In genomic region chr17:8923074-8923473, GRCm38 (mm10) we compare ENCODE assay signal across 20 mouse cellular contexts.
DNase-seq lines count a peak whose midpoint lies in the region; ATAC-seq and TF ChIP-seq lines count a peak whose summit lies in the region.
"Had no signal": no experiment of that assay in that cellular context is flagged by ENCODE, and none has a peak within 500 bp of the region (broad histone marks: within the 10 kb centered on the region; RNA-seq: fewer than 3 reads in every experiment).

No protein-coding gene starts in this region.

- no peak overlapping the region for H3K4me3 ChIP-seq in lung, embryonic 15.5 days
- H3K4me3 ChIP-seq in thymus, adult 2 months (ENCODE audit: control insufficient read depth, insufficient read depth, low read length): no peak overlapping the region
- H3K4me3 ChIP-seq in hindbrain, postnatal 0 days (ENCODE audit: low read length): no peak overlapping the region
- H3K4me3 ChIP-seq: embryonic facial prominence, embryonic 12.5 days; heart, embryonic 13.5 days; hindbrain, embryonic 12.5 days had no signal

- H3K27ac ChIP-seq in lung, embryonic 15.5 days: no peak overlapping the region
- H3K27ac ChIP-seq in thymus, adult 2 months (ENCODE audit: control insufficient read depth, insufficient read depth, low read length): peak overlapping the region; percentile 67
- no peak overlapping the region for H3K27ac ChIP-seq in hindbrain, postnatal 0 days
- H3K27ac ChIP-seq: embryonic facial prominence, embryonic 12.5 days; heart, embryonic 13.5 days; hindbrain, embryonic 12.5 days had no signal

- no peak overlapping the region for H3K9ac ChIP-seq in lung, embryonic 15.5 days
- no peak overlapping the region for H3K9ac ChIP-seq in hindbrain, postnatal 0 days (replicated peaks; ENCODE audit: low read length)
- H3K9ac ChIP-seq: embryonic facial prominence, embryonic 12.5 days; heart, embryonic 13.5 days; hindbrain, embryonic 12.5 days had no signal

- H3K36me3 ChIP-seq in lung, embryonic 15.5 days: no peaks in the 10 kb centered on the region
- no peaks in the 10 kb centered on the region for H3K36me3 ChIP-seq in thymus, adult 2 months (ENCODE audit: control insufficient read depth, insufficient read depth, low read length)
- H3K36me3 ChIP-seq in hindbrain, postnatal 0 days (ENCODE audit: insufficient read depth, low read length): no peaks in the 10 kb centered on the region
- H3K36me3 ChIP-seq: embryonic facial prominence, embryonic 12.5 days; heart, embryonic 13.5 days; hindbrain, embryonic 12.5 days had no signal

- 0 out of 2 replicates have a peak, but pooled peaks have one; percentile 36 for ATAC-seq in lung, embryonic 15.5 days (ENCODE audit: borderline replicate concordance, extremely low read depth, low FRiP score, low TSS enrichment)
- no peak for ATAC-seq in hindbrain, postnatal 0 days
- ATAC-seq: forebrain, embryonic 16.5 days; hindbrain, embryonic 16.5 days had no signal

- 34% methylated on average over 4 of the region's 4 CpGs for WGBS in lung, embryonic 15.5 days
- 50% methylated on average over 4 of the region's 4 CpGs for WGBS in thymus, adult 2 months
- 56% methylated on average over 4 of the region's 4 CpGs for WGBS in hindbrain, postnatal 0 days

- no peak for TF ChIP-seq CTCF in thymus, adult 2 months (IDR thresholded peaks at IDR 0.05; ENCODE audit: borderline replicate concordance, control insufficient read depth, extremely low read depth, insufficient read depth, low read length, poor library complexity)
- TF ChIP-seq CTCF in hindbrain, postnatal 0 days (IDR thresholded peaks at IDR 0.05; ENCODE audit: low read depth): no peak

- no peaks in the 10 kb centered on the region for H3K9me3 ChIP-seq in lung, embryonic 15.5 days
- H3K9me3 ChIP-seq in hindbrain, postnatal 0 days (ENCODE audit: low read length): no peaks in the 10 kb centered on the region
- H3K9me3 ChIP-seq: embryonic facial prominence, embryonic 12.5 days; heart, embryonic 13.5 days; hindbrain, embryonic 12.5 days had no signal

- no peak for TF ChIP-seq POLR2A in thymus, adult 2 months (IDR thresholded peaks at IDR 0.05; ENCODE audit: control insufficient read depth, extremely low read depth, insufficient read depth, low read length, poor library complexity)

- no peak overlapping the region for H3K4me2 ChIP-seq in lung, embryonic 15.5 days
- no peak overlapping the region for H3K4me2 ChIP-seq in hindbrain, postnatal 0 days (ENCODE audit: low read depth, low read length)
- H3K4me2 ChIP-seq: embryonic facial prominence, embryonic 12.5 days; heart, embryonic 13.5 days; hindbrain, embryonic 12.5 days had no signal

- DNase-seq in lung, postnatal 10 days: no peak
- DNase-seq in forelimb bud, embryonic 11.5 days (ENCODE audit: low read depth, low spot score): peak; percentile 14
- DNase-seq in thymus, adult 2 months: peak; percentile 28
- peak; percentile 39 for DNase-seq in thymus, postnatal 25 days
- no peak for DNase-seq in c-Kit-positive CD71-positive TER-119-positive erythroid progenitor cells, embryonic 14.5 days (ENCODE audit: low spot score)
- DNase-seq in hindbrain, postnatal 0 days (ENCODE audit: low spot score): no peak
- DNase-seq: adrenal gland, adult 8-10 months; adrenal gland, postnatal 36 days; cerebellum, adult 11 months; cerebellum, adult 9-10 months; cerebellum, postnatal 25 days; gastrocnemius, postnatal 36 days; heart, adult 11 months; heart, postnatal 4 days had no signal

- H3K27me3 ChIP-seq in lung, embryonic 15.5 days: no peaks in the 10 kb centered on the region; the same call in 1 of the 2 replicates
- H3K27me3 ChIP-seq in thymus, adult 2 months (ENCODE audit: control insufficient read depth, insufficient read depth, low read length): no peaks in the 10 kb centered on the region
- no peaks in the 10 kb centered on the region for H3K27me3 ChIP-seq in hindbrain, postnatal 0 days (ENCODE audit: insufficient read depth, low read length)
- H3K27me3 ChIP-seq: embryonic facial prominence, embryonic 12.5 days; hindbrain, embryonic 12.5 days had no signal

- H3K4me1 ChIP-seq in lung, embryonic 15.5 days: no peaks in the 10 kb centered on the region
- peaks cover 27% of the 10 kb centered on the region for H3K4me1 ChIP-seq in thymus, adult 2 months (replicated peaks; ENCODE audit: control insufficient read depth, insufficient read depth, low read length)
- H3K4me1 ChIP-seq in hindbrain, postnatal 0 days (ENCODE audit: insufficient read depth, low read length): no peaks in the 10 kb centered on the region; the same call in 1 of the 2 replicates
- H3K4me1 ChIP-seq: embryonic facial prominence, embryonic 12.5 days had no signal

Comparison
In these comparisons a context has a peak if more than half of its experiments do, and no peak if none do; other contexts are left out.
1. DNase-seq: peak in forelimb bud, embryonic 11.5 days (single experiment), thymus, adult 2 months (single experiment) and thymus, postnatal 25 days (single experiment); none in lung, postnatal 10 days (single experiment), c-Kit-positive CD71-positive TER-119-positive erythroid progenitor cells, embryonic 14.5 days (single experiment) and hindbrain, postnatal 0 days (single experiment).